Mouse (Mus musculus): ENCODE data around the gene Aldh1a1. TPM values are rescaled to one million over a fixed set of nuclear protein-coding genes. Genes with fewer than 3 reads are reported as not detected.
"Not testable (repeated sequence)": the region's sequence is repeated elsewhere in the genome, so short reads cannot be mapped to it uniquely, and the experiment has no call there.

Aldh1a1 gene
- total RNA-seq, 2 experiments from 2014 or later = 34.4 to 54.5 TPM

GRCm38 (mm10) chr19:20647496-20647895, 155.0 kb downstream of the Aldh1a1 start:
- DNase-seq (ENCODE audit: low spot score in 2 of 2) = not testable (repeated sequence)

GRCm38 (mm10) chr19:20650008-20650407, 157.5 kb downstream of the Aldh1a1 start:
- DNase-seq (ENCODE audit: low spot score in 2 of 2) = no peak

- no peak for DNase-seq (ENCODE audit: low spot score in 2 of 2)
These were observed 160.7 kb downstream of the Aldh1a1 start for GRCm38 (mm10) chr19:20653082-20653676.

- no peak for DNase-seq (ENCODE audit: low spot score in 2 of 2)
These were observed 161.8 kb downstream of the Aldh1a1 start for GRCm38 (mm10) chr19:20654141-20654873.

- no peak for DNase-seq (ENCODE audit: low spot score in 2 of 2)
These were observed 185.3 kb downstream of the Aldh1a1 start for GRCm38 (mm10) chr19:20677697-20678355.

Other genes with a start within 250 kb of the Aldh1a1 start
- 1 to 10 TPM; 2.4 to 2.6 TPM for gene Anxa1, start 101.8 kb upstream of the Aldh1a1 start, total RNA-seq (2021)
- gene Aldh1a7, start 234.8 kb downstream of the Aldh1a1 start, total RNA-seq (2021) = 1 to 10 TPM in 1 of 2 experiments, under 1 TPM in 1; 0.63 to 1.2 TPM

Data from left cerebral cortex, adult 18-20 months (tissue).